Mouse (Mus musculus) liver, embryonic 14.5 days (tissue): ENCODE measurements at regions not wholly inside any gene's neighbourhood (a gene's known extent, or its start where the extent isn't known, plus 50 kb on each side); places are given as distances from the start of the nearest gene placed in this dataset.

ENCODE experiments used
- ATAC-seq: fragments of 200-750 bp; cut with Nextera tagmentation; 2 replicates; pipeline ENCODE4 v1.8.0; 2017; ENCODE audit warnings: moderate number of reproducible peaks, mild to moderate bottlenecking, moderate library complexity; ENCODE audit not compliant: insufficient read depth
- DNase-seq, 3 experiments: peaks; one replicate each; pipeline ENCODE4 v3.0.0-alpha.2; 2012 to 2013; ENCODE audit warnings: low read depth in 3 of 3, low spot score in 3 of 3
- H3K27ac ChIP-seq: fragments of 300-500 bp; sonication (generic); 2 replicates; pipeline ENCODE4 v1.5.1; 2014; ENCODE audit warnings: moderate library complexity, mild to moderate bottlenecking, control low read depth, inconsistent platforms
- H3K27me3 ChIP-seq: fragments of 300-500 bp; sonication (generic); 2 replicates; pipeline ENCODE4 v1.6.1; 2014; ENCODE audit warnings: mild to moderate bottlenecking, low read length, moderate library complexity; ENCODE audit not compliant: control insufficient read depth, insufficient read depth
- H3K36me3 ChIP-seq: fragments of 300-500 bp; sonication (generic); replicated peaks from 2 replicates; pipeline ENCODE4 v1.6.1; 2014; ENCODE audit warnings: low read depth; ENCODE audit not compliant: control insufficient read depth, insufficient read depth
- H3K4me1 ChIP-seq, 2 experiments: fragments of 200-500 bp in 1 of 2; fragments of 300-500 bp in 1 of 2; sonication (generic) in 1 of 2; replicated peaks; 2 replicates each; pipeline ENCODE4 v1.6.1; 2012 to 2014; ENCODE audit warnings: antibody characterized with exemption in 1 of 2, inconsistent platforms in 1 of 2, low read length in 1 of 2; ENCODE audit not compliant: control insufficient read depth in 2 of 2, insufficient read depth in 2 of 2
- H3K4me2 ChIP-seq: fragments of 300-500 bp; sonication (generic); 2 replicates; pipeline ENCODE4 v1.6.1; 2014; ENCODE audit warnings: low read depth, mild to moderate bottlenecking, control low read depth, moderate library complexity
- H3K4me3 ChIP-seq, 2 experiments: fragments of 200-500 bp in 1 of 2; fragments of 300-500 bp in 1 of 2; sonication (generic) in 1 of 2; 2 replicates each; pipeline ENCODE4 v1.5.1; 2012 to 2014; ENCODE audit warnings: low read depth in 2 of 2, low read length in 2 of 2, mild to moderate bottlenecking in 2 of 2, control low read depth in 1 of 2, inconsistent platforms in 1 of 2, moderate library complexity in 1 of 2; ENCODE audit not compliant: insufficient read depth in 1 of 2
- H3K9ac ChIP-seq: fragments of 300-500 bp; sonication (generic); replicated peaks from 2 replicates; pipeline ENCODE4 v1.6.1; 2014; ENCODE audit warnings: mild to moderate bottlenecking, control low read depth, moderate library complexity
- H3K9me3 ChIP-seq: fragments of 300-500 bp; sonication (generic); 2 replicates; pipeline ENCODE4 v1.6.1; 2016; ENCODE audit warnings: low read length, mixed read lengths; ENCODE audit not compliant: control insufficient read depth
- CTCF ChIP-seq: IDR thresholded peaks from 2 replicates; pipeline ENCODE4 v1.5.1; 2016; ENCODE audit warnings: antibody characterized with exemption, low read depth, control low read depth
- EP300 ChIP-seq: IDR thresholded peaks from 2 replicates; pipeline ENCODE4 v1.6.1; 2016; ENCODE audit warnings: antibody characterized with exemption, low read depth
- WGBS: fragments of 180-500 bp; shearing (Covaris S2); extraction: QIAGEN DNeasy Blood & Tissue Kit; methylation state at CpG from one replicate; pipeline ENCODE4 v1.1.7; 2014; ENCODE audit not compliant: insufficient replicate concordance; 5-methylcytosine and 5-hydroxymethylcytosine counted together

DNA sequence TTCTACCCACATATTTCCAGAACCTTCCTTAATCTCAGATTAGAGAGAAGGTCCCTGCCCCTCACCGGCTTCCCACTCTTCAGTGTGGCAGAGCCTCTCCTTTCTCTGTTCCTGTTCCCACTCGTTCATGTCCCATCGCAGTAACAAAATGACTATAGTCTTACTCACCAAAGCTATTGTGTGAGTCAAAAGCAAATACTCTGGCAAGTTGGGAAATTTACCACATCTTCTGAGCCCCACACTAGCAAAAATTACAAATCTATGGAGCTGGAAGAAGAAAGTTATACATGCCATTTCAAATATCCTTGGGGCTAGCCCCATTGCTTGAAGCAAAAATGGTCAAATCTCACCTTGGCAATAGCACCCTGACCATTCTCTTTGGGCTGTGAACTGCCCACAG lies 80.1 kb upstream of the Tet2 start:
- DNase-seq (no peak), ATAC-seq (no peak)
- no peaks in the 10 kb centered on the region for H3K36me3 ChIP-seq
- peaks cover 15 to 28% of the 10 kb centered on the region in 2 experiments for H3K4me1 ChIP-seq
- TF ChIP-seq EP300: no peak
- no peak for TF ChIP-seq CTCF
- no peak overlapping the region for H3K4me2 ChIP-seq
- H3K27ac ChIP-seq: no peak overlapping the region
- no peak overlapping the region for H3K4me3 ChIP-seq
- no peaks in the 10 kb centered on the region for H3K9me3 ChIP-seq
- H3K9ac ChIP-seq: no peak overlapping the region
- H3K27me3 ChIP-seq: no peaks in the 10 kb centered on the region
- WGBS: 62% methylated on average over 3 of the region's 3 CpGs

DNA sequence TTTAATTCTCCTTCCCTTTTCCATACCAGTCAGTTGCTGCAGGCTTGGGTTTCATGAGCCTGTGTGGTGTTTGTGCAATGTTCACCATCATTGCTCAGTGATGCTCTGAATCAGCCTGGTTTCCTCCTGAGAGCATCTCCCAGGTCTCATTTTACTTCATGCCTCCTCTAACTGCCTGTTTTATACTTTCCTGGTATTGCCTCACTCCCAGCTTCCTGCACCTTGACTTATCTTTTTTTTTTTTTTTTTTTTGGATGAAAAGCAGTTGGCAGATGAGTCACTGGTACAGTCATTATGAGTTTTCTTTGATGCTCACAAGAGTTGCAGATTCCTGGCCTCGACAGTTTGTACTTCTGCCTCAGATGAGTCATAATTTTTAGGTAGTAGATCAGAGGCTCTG lies 81.5 kb upstream of the Tet2 start:
- H3K27ac ChIP-seq: no peak overlapping the region
- no peaks in the 10 kb centered on the region for H3K36me3 ChIP-seq
- H3K4me2 ChIP-seq: no peak overlapping the region
- H3K9ac ChIP-seq: no peak overlapping the region
- ATAC-seq (no peak), DNase-seq (peak in 1 of 3 experiments; percentile 39)
- no peak for TF ChIP-seq CTCF
- no peak for TF ChIP-seq EP300
- WGBS: 20% methylated on average over 1 of the region's 1 CpGs
- H3K4me3 ChIP-seq: no peak overlapping the region
- H3K4me1 ChIP-seq: peaks cover 15 to 28% of the 10 kb centered on the region in 2 experiments
- H3K27me3 ChIP-seq: no peaks in the 10 kb centered on the region
- no peaks in the 10 kb centered on the region for H3K9me3 ChIP-seq

DNA sequence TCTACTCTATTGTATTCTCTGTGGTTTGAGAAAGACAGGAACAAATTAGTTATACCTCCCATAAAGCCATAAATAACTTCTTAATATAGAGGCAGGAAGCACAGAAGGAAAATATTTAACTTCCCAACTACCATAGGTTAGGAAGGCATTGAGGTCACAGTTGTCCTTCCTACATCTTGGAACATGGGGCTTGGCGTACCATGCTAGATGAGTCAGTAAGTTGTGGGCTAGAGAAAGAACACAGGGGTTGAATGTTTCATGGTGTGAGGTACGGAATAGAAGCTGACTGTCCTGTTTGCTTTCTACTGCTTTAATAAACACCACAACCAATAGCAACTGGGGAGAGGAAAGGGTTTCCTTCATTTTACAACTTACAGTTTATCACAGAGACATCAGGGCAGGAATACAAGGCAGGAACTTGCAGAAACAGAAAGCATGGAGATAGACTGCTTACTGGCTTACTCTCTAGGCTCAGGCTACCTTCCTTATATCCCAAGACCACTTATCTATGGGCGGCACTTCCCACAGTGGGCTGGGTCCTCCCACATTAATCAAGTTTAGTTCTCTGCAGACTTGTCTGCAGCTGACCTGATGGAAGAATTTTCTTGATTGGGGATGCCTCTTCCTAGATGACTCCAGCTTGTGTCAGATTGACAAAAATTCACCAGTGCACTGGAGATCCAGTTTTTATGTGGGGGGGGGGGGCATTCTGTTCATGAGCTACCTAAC lies 82.3 kb upstream of the Tet2 start:
- DNase-seq: no peak
- no peaks in the 10 kb centered on the region for H3K9me3 ChIP-seq
- H3K9ac ChIP-seq: no peak overlapping the region
- ATAC-seq: 0 out of 2 replicates have a peak, but pooled peaks have one; percentile 12
- H3K27me3 ChIP-seq: no peaks in the 10 kb centered on the region
- H3K4me2 ChIP-seq: no peak overlapping the region
- WGBS: 27% methylated on average over 3 of the region's 3 CpGs
- peaks cover 15 to 28% of the 10 kb centered on the region in 2 experiments for H3K4me1 ChIP-seq
- TF ChIP-seq CTCF: no peak
- 0 out of 2 replicates have a peak, but pooled peaks have one; percentile 31 for TF ChIP-seq EP300
- no peak overlapping the region for H3K27ac ChIP-seq
- H3K4me3 ChIP-seq: no peak overlapping the region
- H3K36me3 ChIP-seq: no peaks in the 10 kb centered on the region

DNA sequence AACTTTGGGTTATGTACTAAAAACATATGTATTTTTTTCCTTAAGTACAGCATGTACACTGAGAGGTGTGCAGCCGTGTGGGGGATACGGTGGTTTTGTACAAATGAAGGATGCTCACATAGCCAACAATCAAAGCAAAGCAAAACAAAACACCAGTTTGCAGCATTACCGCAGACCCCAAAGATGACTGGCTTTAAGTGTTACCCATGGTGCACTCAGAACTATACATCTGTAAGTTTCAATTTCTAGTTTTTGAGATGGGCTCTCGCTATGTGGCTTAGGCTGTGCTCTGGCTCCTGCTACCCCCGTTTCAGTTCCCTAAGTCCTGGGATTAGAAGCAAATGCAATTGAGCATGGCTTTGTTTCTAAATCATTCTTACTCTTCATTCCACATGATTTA lies 89.4 kb upstream of the Tet2 start:
- ATAC-seq: no peak

DNA sequence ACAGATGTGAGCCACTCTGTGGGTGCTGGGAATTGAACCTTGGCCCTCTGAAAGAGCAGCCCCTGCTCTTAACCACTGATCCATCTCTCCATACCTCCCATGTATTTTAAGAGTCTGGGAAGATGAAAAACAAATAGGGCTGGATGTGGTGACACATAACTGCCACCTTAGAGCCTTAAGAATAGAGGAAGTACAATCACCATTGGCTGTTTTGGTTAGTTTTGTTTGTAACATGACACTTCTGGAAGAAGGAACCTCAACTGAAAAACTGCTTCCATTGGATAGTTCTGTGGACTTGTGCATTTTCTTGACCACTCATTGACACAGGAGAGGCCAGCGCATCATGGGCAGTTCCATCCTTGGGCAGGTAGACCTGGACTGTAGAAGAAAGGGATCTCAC lies 100.7 kb upstream of the Tet2 start:
- Histone ChIP-seq H3K36me3 (no peaks in the 10 kb centered on the region), H3K4me2 (no peak overlapping the region), H3K9ac (no peak overlapping the region), H3K27ac (no peak overlapping the region), H3K27me3 (no peaks in the 10 kb centered on the region), H3K4me1 (no peaks in the 10 kb centered on the region), H3K9me3 (no peaks in the 10 kb centered on the region), H3K4me3 (no peak overlapping the region)
- WGBS: 87% methylated on average over 1 of the region's 1 CpGs
- TF ChIP-seq EP300: no peak
- no peak for TF ChIP-seq CTCF
- ATAC-seq (no peak), DNase-seq (no peak)

More for the DNA sequence above, 89.4 kb upstream of the Tet2 start:
- Histone ChIP-seq H3K9ac (no peak overlapping the region), H3K4me3 (no peak overlapping the region), H3K9me3 (no peaks in the 10 kb centered on the region), H3K4me1 (no peaks in the 10 kb centered on the region), H3K27ac (no peak overlapping the region), H3K36me3 (no peaks in the 10 kb centered on the region), H3K4me2 (no peak overlapping the region), H3K27me3 (no peaks in the 10 kb centered on the region)
- no peak for DNase-seq
- WGBS: 73% methylated on average over 5 of the region's 5 CpGs
- no peak for TF ChIP-seq EP300
- TF ChIP-seq CTCF: no peak
